Mouse (Mus musculus) gastrocnemius, postnatal 14 days (tissue): ENCODE results near the gene Otud4. TPM values are rescaled to one million over a fixed set of nuclear protein-coding genes. Genes with fewer than 3 reads are reported as not detected.

Experiments used
- DNase-seq: peaks from one replicate; pipeline ENCODE4 v3.0.0; 2021; ENCODE audit warnings: mixed read lengths
- intact Hi-C: fragments of 180-260 bp; cut with DNase I; formaldehyde crosslinking; loops from one replicate; pipeline ENCODE4 v1.15.1; 2025; ENCODE audit warnings: low total_unique reads
- total RNA-seq, 2 experiments: library from RNA; stranded (reverse); gene quantifications; 2 replicates each; pipeline ENCODE4 v1.2.3; 2021

Otud4 gene
- total RNA-seq, 2 experiments from 2014 or later, result 46.7 to 49.3 TPM

DNA sequence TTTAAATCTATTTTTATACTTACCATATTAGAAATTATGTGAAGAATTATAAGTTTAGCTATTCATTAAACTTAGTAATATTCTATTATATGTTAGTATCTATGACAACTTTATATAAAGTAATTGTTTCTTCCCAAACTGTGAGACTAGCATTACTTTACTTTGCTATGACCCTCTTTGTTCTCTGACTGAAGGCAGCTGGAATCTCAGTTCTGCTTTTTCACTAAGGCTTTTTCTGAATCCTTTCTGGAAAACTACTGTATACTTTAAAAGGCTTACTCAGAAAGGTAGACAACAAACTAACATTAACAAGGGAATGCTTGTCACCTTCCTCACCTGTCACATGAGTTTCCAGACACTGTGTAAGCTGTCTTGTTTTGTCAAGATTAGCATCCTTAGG lies 83.9 kb downstream of the Otud4 start:
- no peak for DNase-seq
- intact Hi-C loops, result no loop called here

DNA sequence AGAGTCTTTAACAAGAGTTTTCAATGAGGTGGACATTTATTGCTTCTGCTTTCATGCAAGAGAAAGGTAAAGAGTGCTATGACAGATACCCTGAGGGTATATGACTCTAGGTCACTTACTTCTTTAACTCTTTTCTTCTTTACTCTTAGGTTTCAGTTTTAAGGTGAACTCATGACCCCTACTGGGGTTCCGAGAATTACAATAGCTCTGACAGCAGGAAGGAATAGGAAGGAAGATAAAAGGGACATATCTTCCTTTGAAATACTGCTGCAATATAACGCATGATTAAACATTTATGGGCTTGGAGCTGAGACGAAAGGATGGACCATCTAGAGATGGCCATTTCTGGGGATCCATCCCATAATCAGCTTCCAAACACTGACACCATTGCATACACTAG lies 85.2 kb downstream of the Otud4 start:
- intact Hi-C loops, result no loop called here

More for the DNA sequence above, 85.2 kb downstream of the Otud4 start:
- no peak for DNase-seq

Other genes with a start within 250 kb of the Otud4 start
- 10 to 100 TPM; 21.2 to 22.5 TPM for gene Smad1, start 240.1 kb upstream of the Otud4 start, total RNA-seq
- 10 to 100 TPM; 43.0 to 48.6 TPM for gene Abce1, start 72.1 kb downstream of the Otud4 start, total RNA-seq
- 1 to 10 TPM; 3.7 to 4.4 TPM for gene Anapc10, start 72.2 kb downstream of the Otud4 start, total RNA-seq